Mouse (Mus musculus) myocyte (in vitro differentiated cells): ENCODE measurements at regions not wholly inside any gene's neighbourhood (a gene's known extent, or its start where the extent isn't known, plus 50 kb on each side); places are given as distances from the start of the nearest gene placed in this dataset.

ENCODE experiments used
- CEBPB ChIP-seq: IDR thresholded peaks from 2 replicates; pipeline ENCODE4 v1.6.1; 2011; ENCODE audit warnings: mild to moderate bottlenecking, moderate library complexity; ENCODE audit not compliant: poor library complexity, insufficient read depth, severe bottlenecking
- E2F4 ChIP-seq: IDR thresholded peaks from one replicate; pipeline ENCODE4 v1.6.1; 2011; ENCODE audit warnings: mild to moderate bottlenecking, control low read depth, moderate library complexity; ENCODE audit not compliant: insufficient read depth
- MYOD1 ChIP-seq, 3 experiments: IDR thresholded peaks; one replicate each; pipeline ENCODE4 v1.6.1; 2011; ENCODE audit warnings: control low read depth in 2 of 3, low read depth in 2 of 3, mild to moderate bottlenecking in 2 of 3, moderate library complexity in 1 of 3; ENCODE audit not compliant: insufficient read length in 2 of 3, control insufficient read depth in 1 of 3
- MYOG ChIP-seq, 3 experiments: IDR thresholded peaks; one replicate each; pipeline ENCODE4 v1.6.1; 2011; ENCODE audit warnings: control low read depth in 2 of 3, low read depth in 2 of 3, mild to moderate bottlenecking in 2 of 3; ENCODE audit not compliant: insufficient read length in 2 of 3, control insufficient read depth in 1 of 3, insufficient read depth in 1 of 3
- POLR2A ChIP-seq: IDR thresholded peaks from one replicate; pipeline ENCODE4 v1.6.1; 2011; ENCODE audit warnings: low read depth, mild to moderate bottlenecking, control low read depth, moderate library complexity; ENCODE audit not compliant: insufficient read length
- POLR2AphosphoS2 ChIP-seq: IDR thresholded peaks from one replicate; pipeline ENCODE4 v1.6.1; 2011; ENCODE audit warnings: low read depth, control low read depth; ENCODE audit not compliant: insufficient read length
- REST ChIP-seq: IDR thresholded peaks from one replicate; pipeline ENCODE4 v1.6.1; 2011; ENCODE audit warnings: mild to moderate bottlenecking, control low read depth, moderate library complexity; ENCODE audit not compliant: insufficient read depth, insufficient read length
- TCF12 ChIP-seq: IDR thresholded peaks from one replicate; pipeline ENCODE4 v1.6.1; 2011; ENCODE audit warnings: mild to moderate bottlenecking, control low read depth; ENCODE audit not compliant: poor library complexity, insufficient read depth, severe bottlenecking
- USF1 ChIP-seq: IDR thresholded peaks from one replicate; pipeline ENCODE4 v1.6.1; 2011; ENCODE audit warnings: low read depth, mild to moderate bottlenecking, control low read depth, moderate library complexity

DNA sequence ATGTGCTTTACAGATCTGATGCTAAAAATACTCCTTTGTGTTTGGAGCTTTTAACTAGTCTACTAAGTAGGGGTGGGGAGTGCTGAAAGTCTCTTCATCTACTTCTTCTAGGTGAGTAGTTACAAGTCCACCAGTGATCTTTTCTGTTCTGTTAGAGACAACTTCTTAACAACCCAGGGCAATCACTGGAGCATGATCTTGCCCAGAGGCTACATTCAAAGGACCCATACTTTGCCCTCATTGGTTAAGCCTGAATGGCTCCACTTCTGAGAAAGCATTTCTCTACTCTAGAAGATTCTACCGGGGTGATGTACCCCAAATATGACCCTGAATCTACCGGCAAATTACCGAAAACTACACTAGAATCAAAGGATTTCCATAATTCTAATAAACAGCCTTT lies 390.2 kb downstream of the Lpin1 start:
- TF ChIP-seq MYOG (IDR thresholded peaks at IDR 0.05; ENCODE audit: control insufficient read depth in 1 of 3, insufficient read depth in 1 of 3, insufficient read length in 2 of 3, low read depth in 2 of 3) (no peak), POLR2A (no peak), TCF12 (no peak), E2F4 (no peak), CEBPB (no peak), REST (no peak), USF1 (no peak), MYOD1 (IDR thresholded peaks at IDR 0.05; ENCODE audit: control insufficient read depth in 1 of 3, insufficient read length in 2 of 3, low read depth in 2 of 3) (no peak), POLR2AphosphoS2 (no peak)
